Mouse (Mus musculus) liver, embryonic 16.5 days (tissue): ENCODE results near the gene Elmo3. TPM values are rescaled to one million over a fixed set of nuclear protein-coding genes. Genes with fewer than 3 reads are reported as not detected.
"Not testable (repeated sequence)": the region's sequence is repeated elsewhere in the genome, so short reads cannot be mapped to it uniquely, and the experiment has no call there.

Experiments
- ATAC-seq: fragments of 200-750 bp; cut with Nextera tagmentation; 2 replicates; pipeline ENCODE4 v1.8.0; 2017; ENCODE audit warnings: low read depth, mild to moderate bottlenecking, moderate number of reproducible peaks, moderate library complexity
- H3K27ac ChIP-seq: fragments of 300-500 bp; sonication (generic); 2 replicates; pipeline ENCODE4 v1.5.1; 2014; ENCODE audit warnings: mild to moderate bottlenecking, low read length
- H3K27me3 ChIP-seq: fragments of 300-500 bp; sonication (generic); 2 replicates; pipeline ENCODE4 v1.6.1; 2014; ENCODE audit warnings: low read depth, low read length, mixed read lengths; ENCODE audit not compliant: control insufficient read depth, insufficient read depth
- H3K36me3 ChIP-seq: fragments of 300-500 bp; sonication (generic); 2 replicates; pipeline ENCODE4 v1.6.1; 2014; ENCODE audit warnings: mild to moderate bottlenecking; ENCODE audit not compliant: control insufficient read depth, insufficient read depth
- H3K4me1 ChIP-seq: fragments of 300-500 bp; sonication (generic); 2 replicates; pipeline ENCODE4 v1.6.1; 2014; ENCODE audit warnings: low read depth, low read length, mixed read lengths; ENCODE audit not compliant: control insufficient read depth
- H3K4me2 ChIP-seq: fragments of 300-500 bp; sonication (generic); 2 replicates; pipeline ENCODE4 v1.6.1; 2014; ENCODE audit warnings: low read depth, low read length, mixed read lengths
- H3K4me3 ChIP-seq: fragments of 300-500 bp; sonication (generic); 2 replicates; pipeline ENCODE4 v1.5.1; 2014; ENCODE audit warnings: low read depth, mild to moderate bottlenecking, low read length
- H3K9ac ChIP-seq: fragments of 300-500 bp; sonication (generic); 2 replicates; pipeline ENCODE4 v1.6.1; 2014; ENCODE audit warnings: low read depth, low read length
- H3K9me3 ChIP-seq: fragments of 300-500 bp; sonication (generic); replicated peaks from 2 replicates; pipeline ENCODE4 v1.6.1; 2016; ENCODE audit warnings: low read length; ENCODE audit not compliant: control insufficient read depth
- WGBS: fragments of 180-500 bp; shearing (Covaris S2); extraction: QIAGEN DNeasy Blood & Tissue Kit; methylation state at CpG from one replicate; pipeline ENCODE4 v1.1.7; 2014; ENCODE audit not compliant: insufficient replicate concordance; 5-methylcytosine and 5-hydroxymethylcytosine counted together
- polyA plus RNA-seq: library from polyadenylated mRNA; unstranded; fragments of >200 nt; fragmentation: Nextera tagmentation; extraction: Ambion mirVana; gene quantifications from 2 replicates; pipeline ENCODE4 v1.2.1, GENCODE M21; 2015

Gene Elmo3
- polyA plus RNA-seq, 1 experiment from 2014 or later = 5.3 TPM

DNA sequence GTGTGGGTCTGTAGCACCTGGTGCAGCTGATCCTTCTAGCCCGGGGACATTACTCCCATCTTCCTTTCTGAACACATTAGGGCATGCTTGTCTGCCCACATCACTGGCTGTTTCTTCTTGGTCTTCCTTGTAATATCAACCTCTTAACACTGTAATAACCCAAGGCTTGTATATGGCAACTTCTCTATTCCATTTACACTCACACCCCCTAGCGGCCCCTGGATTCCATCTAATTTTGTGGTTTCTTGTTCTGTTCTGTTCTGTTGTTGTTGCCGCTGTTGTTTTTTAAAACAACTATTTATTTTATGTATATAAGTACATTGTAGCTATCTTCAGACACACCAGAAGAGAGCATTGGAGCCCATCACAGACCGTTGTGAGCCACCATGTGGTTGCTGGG is 18.5 kb upstream of the Elmo3 start:
- no peak overlapping the region for H3K27ac ChIP-seq
- H3K9me3 ChIP-seq = no peaks in the 10 kb centered on the region
- 71% methylated on average over 4 of the region's 4 CpGs for WGBS
- no peaks in the 10 kb centered on the region for H3K36me3 ChIP-seq
- H3K9ac ChIP-seq = no peak overlapping the region
- peaks cover 23% of the 10 kb centered on the region for H3K27me3 ChIP-seq
- H3K4me2 ChIP-seq = no peak overlapping the region
- no peak for ATAC-seq
- peaks cover 31% of the 10 kb centered on the region for H3K4me1 ChIP-seq
- H3K4me3 ChIP-seq = no peak overlapping the region

DNA sequence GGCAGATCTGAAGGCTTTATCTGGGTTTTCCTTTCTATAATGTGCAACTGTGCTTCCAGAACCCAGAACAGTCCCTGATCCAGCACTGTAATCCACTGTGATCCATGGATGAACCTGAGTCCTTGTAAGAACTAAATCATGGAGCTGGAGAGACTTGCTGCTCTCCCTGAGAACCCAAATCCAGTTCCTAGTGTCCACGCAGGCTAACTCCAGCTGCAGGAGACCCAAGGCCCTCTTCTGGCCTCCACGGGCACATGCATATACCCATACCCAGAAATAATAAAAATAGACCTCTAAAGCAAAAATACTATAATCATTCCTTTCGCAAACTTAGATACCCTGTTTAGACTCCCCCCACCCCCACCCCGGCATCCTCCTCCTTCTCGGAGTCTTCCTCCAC is 17.2 kb upstream of the Elmo3 start:
- 85% methylated on average over 5 of the region's 5 CpGs for WGBS
- H3K4me2 ChIP-seq = no peak overlapping the region
- peaks cover 23% of the 10 kb centered on the region for H3K27me3 ChIP-seq

DNA sequence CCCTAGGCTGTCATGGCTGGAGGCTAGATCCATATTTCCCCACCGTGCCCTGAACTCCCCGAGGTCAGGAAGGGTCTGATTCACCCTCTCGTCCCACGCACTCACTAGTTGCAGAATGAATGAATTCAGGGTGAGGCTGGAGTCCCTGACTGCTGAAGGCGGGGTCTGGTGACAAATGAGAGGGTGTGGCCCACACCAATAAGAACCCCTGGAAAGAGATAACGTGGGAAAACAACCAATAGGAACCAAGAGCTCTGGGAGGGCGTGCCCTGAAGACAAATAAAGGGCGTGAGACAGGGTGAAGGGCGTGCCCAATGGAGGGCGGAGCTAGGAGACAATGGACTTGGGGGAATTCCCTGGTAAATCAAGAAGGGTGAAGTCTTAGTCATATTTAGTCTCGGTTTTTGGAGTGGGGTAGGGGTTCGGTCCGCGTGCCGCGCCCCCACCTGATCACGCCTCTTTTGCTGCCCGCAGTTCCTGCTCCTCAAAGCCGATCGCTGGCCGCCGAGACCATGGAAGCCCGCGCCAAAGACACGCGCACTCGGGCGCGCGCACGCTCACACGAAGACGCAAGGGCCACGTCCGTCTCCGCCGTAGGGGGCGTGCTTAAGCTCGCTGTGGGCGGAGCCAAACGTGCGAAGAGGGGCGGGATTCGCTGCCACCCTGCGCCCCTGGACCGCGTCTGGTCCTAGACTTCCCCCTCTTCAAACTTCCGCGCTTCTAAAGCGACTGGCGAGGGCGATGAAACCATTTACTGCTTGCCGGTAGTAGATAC is 16.3 kb upstream of the Elmo3 start:
- H3K4me2 ChIP-seq = peak overlapping the region; percentile 84
- H3K4me1 ChIP-seq = peaks cover 23% of the 10 kb centered on the region
- 0 out of 2 replicates have a peak overlapping the region, but pooled peaks have one; percentile 26 for H3K27ac ChIP-seq
- H3K27me3 ChIP-seq = peaks cover 23% of the 10 kb centered on the region
- H3K4me3 ChIP-seq = peak overlapping the region; percentile 62
- no peaks in the 10 kb centered on the region for H3K9me3 ChIP-seq
- no peaks in the 10 kb centered on the region for H3K36me3 ChIP-seq
- H3K9ac ChIP-seq = peak overlapping the region; percentile 39
- ATAC-seq = peak; percentile 84
- under 1% methylated on average over 53 of the region's 53 CpGs for WGBS

More for the DNA sequence above, 17.2 kb upstream of the Elmo3 start:
- no peak overlapping the region for H3K27ac ChIP-seq
- H3K9ac ChIP-seq = no peak overlapping the region
- no peaks in the 10 kb centered on the region for H3K36me3 ChIP-seq
- peaks cover 24% of the 10 kb centered on the region for H3K4me1 ChIP-seq
- H3K4me3 ChIP-seq = no peak overlapping the region
- ATAC-seq = no peak
- no peaks in the 10 kb centered on the region for H3K9me3 ChIP-seq

DNA sequence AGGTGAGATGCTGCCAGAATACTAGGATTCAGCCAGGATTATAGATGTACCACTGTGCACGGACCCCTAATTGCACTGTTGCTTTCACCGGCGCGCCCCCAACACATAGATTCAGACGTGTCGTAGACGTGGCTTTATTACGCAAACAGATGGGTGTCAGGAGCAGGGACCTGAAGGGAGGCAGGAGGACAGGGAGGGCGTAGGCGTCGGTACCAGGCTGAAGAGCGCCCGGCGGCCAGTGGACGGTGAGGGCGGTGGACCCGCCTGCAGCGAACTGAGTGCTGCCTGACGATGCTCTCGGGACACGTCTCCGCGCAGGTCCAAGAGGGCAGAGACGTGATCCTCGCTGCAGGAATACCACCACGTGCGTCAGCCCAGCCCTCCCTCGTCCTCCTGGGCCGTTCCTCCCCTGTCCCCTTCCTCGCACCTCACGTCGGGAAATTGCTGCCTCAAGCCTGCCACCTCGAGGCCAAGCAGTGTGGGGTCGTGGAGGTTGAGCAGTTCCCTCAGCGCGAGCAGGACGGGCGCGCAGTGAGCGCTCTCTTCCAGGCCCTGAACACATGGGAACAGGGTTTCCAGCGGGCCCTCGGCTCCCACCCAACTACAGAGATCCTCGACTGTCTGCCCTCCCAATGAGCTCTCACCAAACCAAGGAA is 15.5 kb upstream of the Elmo3 start, which contains the start of gene 4931428F04Rik:
Gene 4931428F04Rik, minus strand, starts transcription at position 60 of the 656 bp plus-strand sequence.
- peak within 1 kb of the TSS; percentile 39 for H3K9ac ChIP-seq
- H3K27me3 ChIP-seq = peaks cover 20% of the 10 kb centered on the region
- H3K9me3 ChIP-seq = no peaks in the 10 kb centered on the region
- peaks cover 23% of the 10 kb centered on the region for H3K4me1 ChIP-seq
- H3K27ac ChIP-seq = 0 out of 2 replicates have a peak within 1 kb of the TSS, but pooled peaks have one; percentile 26
- H3K4me2 ChIP-seq = peak within 1 kb of the TSS; percentile 84
- WGBS = 4% methylated on average over 43 of the region's 43 CpGs
- no peaks in the 10 kb centered on the region for H3K36me3 ChIP-seq
- peak within 1 kb of the TSS; percentile 62 for H3K4me3 ChIP-seq
- no peak; the same call in none of the 2 replicates for ATAC-seq

DNA sequence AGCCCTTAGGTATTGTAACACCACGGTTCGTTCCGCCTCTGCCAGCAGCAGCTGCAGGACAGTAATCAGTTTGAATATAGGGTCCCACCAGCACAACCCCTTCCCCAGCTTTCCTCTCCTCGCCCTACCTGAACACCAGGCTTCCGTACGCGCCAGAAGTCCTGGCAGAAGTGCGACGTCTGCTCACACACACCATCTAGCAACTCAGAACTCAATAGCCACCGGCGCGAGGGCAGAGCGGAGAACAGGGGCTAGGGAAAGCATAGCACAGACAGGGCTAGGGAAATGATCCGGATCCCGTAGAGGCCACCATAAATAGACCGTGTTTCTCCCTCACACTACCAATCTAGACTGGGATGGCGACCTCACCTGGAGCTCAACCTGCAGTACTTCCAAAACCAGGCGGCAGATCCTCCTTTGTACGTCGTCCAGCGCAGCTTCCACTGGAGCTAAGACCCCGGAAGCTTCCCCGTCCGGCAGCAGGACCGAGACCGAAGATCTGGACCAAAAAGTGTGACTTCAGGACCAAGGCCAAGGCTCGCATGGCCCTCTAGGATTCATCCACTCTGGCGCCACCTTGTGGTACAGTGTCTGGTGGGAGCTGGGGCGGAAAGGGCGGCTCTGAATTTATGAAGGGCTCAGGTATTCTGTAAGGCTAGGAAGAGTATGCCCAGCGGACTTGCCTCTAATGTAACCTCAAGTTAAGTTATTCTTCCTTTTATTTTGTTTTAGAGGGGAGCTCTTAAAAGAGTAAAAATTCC is 14.7 kb upstream of the Elmo3 start:
- ATAC-seq = no peak

DNA sequence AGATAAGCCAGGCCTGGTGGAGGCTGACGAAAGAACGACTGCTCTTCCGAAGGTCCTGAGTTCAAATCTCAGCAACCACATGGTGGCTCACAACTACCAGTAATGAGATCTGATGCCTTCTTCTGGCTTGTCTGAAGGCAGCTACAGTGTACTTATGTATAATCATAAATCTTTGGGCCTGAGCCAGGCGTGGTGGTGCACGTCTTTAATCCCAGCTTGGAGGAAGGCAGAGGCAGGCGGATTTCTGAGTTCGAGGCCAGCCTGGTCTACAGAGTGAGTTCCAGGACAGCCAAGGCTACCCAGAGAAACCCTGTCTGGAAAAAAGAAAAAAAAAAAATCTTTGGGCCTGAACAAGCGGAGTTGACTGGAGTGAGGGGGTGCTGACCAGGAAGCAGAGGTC is 14.0 kb upstream of the Elmo3 start:
- 64% methylated on average over 8 of the region's 8 CpGs for WGBS
- not testable (repeated sequence) for H3K27ac ChIP-seq, ATAC-seq, H3K9ac ChIP-seq, H3K4me2 ChIP-seq, H3K36me3 ChIP-seq, H3K4me3 ChIP-seq, H3K9me3 ChIP-seq
- Histone ChIP-seq H3K27me3 (peaks cover 15% of the 10 kb centered on the region), H3K4me1 (peaks cover 28% of the 10 kb centered on the region)

More for the DNA sequence above, 14.7 kb upstream of the Elmo3 start:
- Histone ChIP-seq H3K27me3 (peaks cover 15% of the 10 kb centered on the region), H3K27ac (no peak overlapping the region), H3K9ac (no peak overlapping the region), H3K4me2 (peak overlapping the region; percentile 84; the same call in 1 of the 2 replicates), H3K9me3 (no peaks in the 10 kb centered on the region), H3K36me3 (no peaks in the 10 kb centered on the region), H3K4me1 (peaks cover 23% of the 10 kb centered on the region), H3K4me3 (no peak overlapping the region)
- WGBS = 16% methylated on average over 31 of the region's 31 CpGs

DNA sequence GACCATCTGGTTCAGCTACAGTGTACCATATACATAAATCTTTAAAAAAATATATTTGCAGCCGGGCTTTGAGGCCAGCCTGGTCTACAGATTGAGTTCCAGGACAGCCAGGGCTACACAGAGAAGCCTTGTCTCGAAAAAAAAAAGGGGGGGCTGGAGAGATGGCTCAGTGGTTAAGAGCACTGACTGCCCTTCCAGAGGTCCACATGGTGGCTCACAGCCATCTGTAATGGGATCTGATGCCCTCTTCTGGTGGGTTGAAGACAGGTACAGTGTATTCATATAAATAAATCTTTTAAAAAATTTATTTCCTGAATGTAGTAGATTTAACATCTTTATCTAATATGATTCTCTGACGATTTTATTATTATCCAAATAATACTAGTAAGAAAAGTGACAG is 13.6 kb upstream of the Elmo3 start:
- H3K36me3 ChIP-seq, H3K9ac ChIP-seq, H3K9me3 ChIP-seq, ATAC-seq, H3K27ac ChIP-seq, H3K4me3 ChIP-seq, H3K4me2 ChIP-seq: not testable (repeated sequence)
- H3K27me3 ChIP-seq = peaks cover 15% of the 10 kb centered on the region
- WGBS = 44% methylated on average over 3 of the region's 3 CpGs
- peaks cover 30% of the 10 kb centered on the region for H3K4me1 ChIP-seq

DNA sequence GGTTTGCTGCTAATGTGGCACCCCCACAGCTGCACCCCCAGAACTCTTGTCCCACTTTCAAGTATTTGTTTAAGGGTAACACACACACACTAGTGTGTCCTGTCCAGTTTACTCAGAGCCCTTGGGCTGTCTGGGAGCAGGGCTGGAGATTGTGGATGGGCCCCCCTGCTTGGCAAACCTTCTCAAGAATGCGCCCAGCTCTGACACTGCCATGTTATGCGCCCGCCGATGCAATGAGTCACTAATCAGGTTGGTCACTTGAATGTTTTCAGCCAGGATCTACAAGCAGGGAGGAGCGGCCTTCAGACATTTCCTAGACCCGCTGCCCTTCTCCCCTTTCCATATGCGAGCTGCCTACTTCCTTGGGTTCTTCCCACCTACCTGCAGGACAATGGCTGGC is 12.9 kb upstream of the Elmo3 start:
- H3K9me3 ChIP-seq = no peaks in the 10 kb centered on the region
- H3K4me2 ChIP-seq = no peak overlapping the region
- 80% methylated on average over 7 of the region's 7 CpGs for WGBS
- ATAC-seq = no peak
- H3K9ac ChIP-seq = no peak overlapping the region
- H3K4me3 ChIP-seq = no peak overlapping the region
- H3K36me3 ChIP-seq = no peaks in the 10 kb centered on the region
- H3K27ac ChIP-seq = no peak overlapping the region
- peaks cover 30% of the 10 kb centered on the region for H3K4me1 ChIP-seq
- H3K27me3 ChIP-seq = peaks cover 15% of the 10 kb centered on the region
